Mouse (Mus musculus): ENCODE measurements around the gene Nfatc2.
A peak's percentile ranks its signal among the peaks of the same experiment; 100 is the strongest.

Nfatc2 gene

DNA sequence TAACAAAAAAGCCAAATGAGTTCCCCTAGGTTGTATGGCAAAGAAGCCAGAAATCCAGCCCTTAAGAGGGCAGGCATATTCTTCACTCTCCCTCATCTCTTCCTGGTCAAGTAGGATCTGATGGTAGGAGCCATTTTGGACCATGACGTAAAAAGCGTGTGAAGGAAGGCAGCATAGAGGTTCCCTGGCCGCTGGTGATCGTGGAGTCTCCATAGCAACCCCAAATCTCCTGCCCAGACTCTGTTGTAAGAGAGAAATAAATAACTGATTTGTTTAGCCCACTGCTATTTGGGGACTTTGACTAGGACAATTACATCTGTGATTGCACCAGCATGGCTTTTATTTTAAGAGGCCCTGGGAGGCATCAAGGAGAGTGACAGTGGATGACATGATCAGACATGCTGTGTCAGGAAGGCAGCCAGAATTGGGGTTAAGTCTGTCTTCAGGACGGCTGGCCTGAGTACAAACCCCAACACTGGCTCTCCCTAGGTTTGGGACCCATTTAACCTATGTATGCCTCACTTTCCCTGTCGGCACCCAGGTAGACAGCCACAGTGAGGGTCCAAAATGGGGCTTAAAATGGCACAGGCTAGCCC is 8.3 kb upstream of the Nfatc2 start:
- no peak for DNase-seq (ENCODE audit: low read depth)

DNA sequence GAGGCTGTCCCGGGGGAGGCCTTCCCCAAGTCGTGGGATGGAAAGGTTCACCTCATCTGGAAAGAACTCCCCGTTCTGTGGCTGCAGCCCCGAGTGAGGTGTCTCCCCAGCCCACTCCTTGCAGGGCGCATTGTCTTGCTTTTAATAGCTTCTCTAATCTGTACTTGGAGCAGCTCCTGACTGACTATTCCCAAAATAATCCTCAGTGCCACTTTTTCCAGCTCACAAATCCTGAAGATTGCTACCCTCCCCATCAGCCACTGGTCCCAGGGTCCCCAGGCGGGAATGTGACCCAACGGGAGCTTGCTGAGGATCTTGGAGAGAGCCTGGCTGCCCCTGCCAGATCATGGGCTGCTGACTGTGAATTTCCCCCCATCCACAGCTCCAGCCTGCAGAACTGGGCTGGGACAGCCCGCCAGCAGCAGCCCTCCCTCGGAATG is 6.7 kb upstream of the Nfatc2 start:
- DNase-seq (ENCODE audit: low read depth), result no peak

DNA sequence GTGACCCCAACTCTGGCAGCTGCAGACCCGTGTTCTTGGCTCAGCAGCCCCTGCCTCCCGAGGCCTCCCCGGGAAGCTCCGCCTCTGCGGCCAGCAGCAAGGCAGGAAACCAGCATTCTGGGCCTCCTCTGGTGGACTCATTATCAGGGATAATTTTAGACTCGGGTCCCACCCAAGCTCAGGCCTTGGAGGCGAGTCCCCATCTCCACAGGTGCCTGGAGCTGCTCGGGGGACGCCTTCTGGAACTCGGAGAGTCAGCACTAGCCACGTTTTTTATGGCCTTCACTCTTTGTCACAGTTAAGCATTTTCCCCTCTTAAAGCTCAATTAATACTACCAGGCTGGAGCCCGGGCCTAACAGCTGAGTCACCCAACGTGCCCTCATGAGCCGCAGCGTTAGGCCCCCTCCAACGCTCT is 3.2 kb upstream of the Nfatc2 start:
- DNase-seq (ENCODE audit: low read depth), result no peak

DNA sequence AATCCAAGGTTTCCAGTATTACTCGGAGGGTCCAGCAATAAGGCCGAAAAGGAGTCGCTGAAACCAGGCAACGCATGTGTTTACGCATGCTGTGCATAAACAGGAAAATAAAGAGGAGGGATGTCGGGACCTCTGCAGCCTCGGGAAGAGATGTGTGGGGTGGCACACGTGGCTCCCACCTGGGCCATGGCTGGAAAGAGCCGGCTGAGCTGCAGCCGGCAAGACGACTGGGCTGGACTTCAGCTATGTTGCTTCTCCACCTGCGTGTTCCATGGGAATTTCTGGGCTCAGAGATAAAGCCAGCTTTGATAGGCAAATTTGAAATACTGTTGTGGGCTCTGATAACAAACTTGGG is 907 bp upstream of the Nfatc2 start:
- DNase-seq (ENCODE audit: low read depth), result no peak

DNA sequence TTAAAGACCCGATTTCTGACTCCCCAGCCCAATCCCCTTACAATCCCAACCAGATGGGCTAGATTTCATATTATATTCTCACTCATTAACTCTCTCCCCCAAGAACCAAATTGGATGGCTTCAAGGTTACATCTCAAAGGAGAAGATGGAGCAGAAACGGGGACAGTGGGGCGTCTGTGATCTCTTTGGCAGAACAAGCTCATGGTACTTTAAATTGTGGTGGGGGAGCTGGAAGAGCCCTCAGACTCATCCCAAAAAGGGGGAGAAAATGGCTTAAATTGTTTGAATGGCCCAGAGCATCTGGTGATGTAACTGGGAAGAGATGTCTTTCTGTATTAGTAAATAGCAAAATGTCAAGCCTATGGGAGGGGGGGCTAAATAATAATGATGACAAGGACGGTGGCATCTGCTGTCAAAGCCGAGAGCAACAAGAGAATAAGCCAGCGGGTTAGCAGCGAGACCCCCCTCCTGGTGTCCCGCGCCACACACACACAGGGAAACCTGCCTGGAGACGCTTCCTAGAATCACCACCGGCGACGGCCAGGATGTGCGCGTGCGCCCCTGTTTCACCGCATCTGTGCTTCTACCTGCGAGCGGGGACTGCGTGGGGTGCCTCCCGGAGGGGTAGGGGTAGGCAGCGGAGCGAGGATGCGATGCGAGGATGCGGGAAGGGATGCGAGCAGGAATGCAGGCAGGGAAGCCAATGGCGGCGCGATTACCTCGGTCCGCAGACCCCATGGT is 537 bp downstream of the Nfatc2 start:
- DNase-seq (ENCODE audit: low read depth), result peak; percentile 44

DNA sequence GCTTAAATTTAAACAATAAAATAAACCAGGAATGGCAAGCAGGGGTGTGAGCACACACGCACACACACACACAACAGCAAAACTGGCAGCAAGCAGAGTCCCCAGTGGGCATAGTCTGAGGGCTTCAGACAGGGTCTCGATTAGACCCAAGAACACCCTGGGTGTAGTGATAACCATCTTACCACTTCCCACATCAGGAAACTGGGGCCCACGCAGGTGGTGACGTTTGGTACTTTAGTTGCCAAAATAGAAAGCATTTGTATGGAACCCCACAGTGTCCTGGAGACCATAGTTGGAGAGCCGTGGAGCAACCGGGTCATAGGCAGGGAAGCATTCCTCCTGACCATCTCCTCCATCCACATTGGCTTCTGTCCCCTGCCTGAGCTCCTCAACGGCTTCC is 5.8 kb downstream of the Nfatc2 start:
- DNase-seq (ENCODE audit: low read depth), result peak; percentile 78

DNA sequence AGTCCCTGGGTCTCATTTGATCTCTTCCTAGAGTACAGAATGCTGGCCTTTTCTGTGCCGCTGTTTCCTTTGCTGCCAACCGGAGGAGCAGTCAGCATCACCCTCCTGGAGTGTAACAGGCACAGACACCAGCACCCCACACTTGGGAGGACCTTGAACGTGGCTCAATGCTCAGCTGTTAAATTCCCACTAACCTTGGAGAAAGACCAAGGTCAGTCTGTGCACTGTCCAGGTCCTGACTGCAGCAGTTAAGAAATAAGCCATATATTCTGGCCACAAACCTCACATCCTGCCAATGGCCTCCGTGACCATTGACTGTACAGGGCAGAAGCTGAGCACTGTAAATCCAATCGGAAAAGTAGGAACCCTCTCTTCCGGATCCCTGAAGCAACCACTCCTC is 7.8 kb downstream of the Nfatc2 start:
- no peak for DNase-seq (ENCODE audit: low read depth)

DNA sequence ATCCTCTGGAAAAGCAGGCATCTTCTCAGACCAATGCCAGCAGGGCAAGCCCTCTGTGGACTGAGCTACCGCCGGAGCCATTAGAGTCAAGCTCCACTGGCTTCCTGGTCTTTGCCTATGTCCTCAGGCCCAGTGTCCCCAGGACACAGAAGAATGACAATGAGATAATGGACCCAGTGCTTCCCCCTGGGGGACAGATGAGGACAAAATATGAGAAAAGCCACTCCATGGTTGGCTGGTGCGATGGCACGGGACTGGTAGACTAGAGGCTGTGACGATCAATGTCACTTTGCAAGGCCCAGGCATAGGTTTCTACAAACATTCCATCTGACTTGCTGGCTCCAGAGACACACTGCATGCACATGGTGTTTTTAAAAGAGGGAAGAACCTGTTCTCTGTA is 8.5 kb downstream of the Nfatc2 start:
- DNase-seq (ENCODE audit: low read depth), result peak; percentile 71

DNA sequence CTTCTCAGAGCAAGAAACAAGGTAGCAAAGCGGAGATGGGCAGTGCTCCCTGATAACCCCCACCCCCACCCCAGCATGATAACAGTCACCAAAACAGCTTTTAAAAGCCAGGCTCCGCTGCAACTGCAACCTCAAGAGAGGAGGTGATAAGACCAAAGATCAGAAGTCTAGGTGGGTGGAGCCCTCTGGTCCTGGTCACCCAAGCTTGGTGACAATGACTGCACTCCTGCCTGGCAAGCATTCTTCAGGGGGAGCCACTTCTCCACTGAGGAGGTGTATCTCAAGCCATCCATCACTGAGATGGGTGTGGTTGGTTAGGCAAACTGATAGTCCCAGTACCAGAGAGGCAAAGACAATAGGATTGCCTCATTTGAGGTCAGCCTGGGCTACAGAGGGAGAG is 10.4 kb downstream of the Nfatc2 start:
- DNase-seq (ENCODE audit: low read depth), result peak; percentile 85

DNA sequence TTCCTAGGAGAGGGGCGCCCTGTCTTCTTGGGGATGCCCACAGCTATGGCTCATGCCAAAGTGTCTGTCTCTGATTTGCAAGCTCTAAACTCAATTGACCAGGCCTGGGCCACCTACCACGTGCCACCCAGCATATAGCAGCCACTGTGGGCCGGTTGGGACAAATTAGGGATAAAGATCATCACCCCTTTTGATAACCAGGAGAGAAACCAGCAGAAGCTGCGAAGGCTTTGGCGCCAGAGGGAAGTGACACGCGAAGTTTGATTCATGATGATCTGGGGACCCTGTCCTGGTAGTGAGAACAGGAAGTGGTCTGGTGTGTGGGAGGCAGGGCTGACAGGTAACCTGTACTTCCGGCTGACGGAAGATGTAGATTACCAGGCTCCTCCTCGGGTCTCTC is 10.9 kb downstream of the Nfatc2 start:
- peak; percentile 89 for DNase-seq (ENCODE audit: low read depth)

DNA sequence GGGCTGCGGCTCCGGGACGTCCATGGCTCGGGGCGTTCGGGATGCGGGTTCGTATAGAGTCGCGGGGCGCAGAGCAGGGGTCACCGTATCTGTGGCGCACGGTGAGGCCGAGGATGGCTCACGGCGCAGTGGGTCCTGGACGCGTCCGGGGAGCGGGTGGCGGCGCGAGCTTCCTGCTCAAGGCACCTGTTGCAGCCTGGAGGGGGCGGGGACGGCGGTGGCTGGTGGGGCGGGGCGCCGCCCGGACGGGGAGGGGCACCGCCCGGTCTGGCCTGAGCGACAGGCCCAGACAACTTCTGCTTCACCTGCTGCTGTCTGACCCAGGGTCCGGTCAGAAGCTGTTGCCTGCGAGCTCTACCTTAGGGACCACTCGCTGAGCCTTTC is 11.3 kb downstream of the Nfatc2 start:
- DNase-seq (ENCODE audit: low read depth), result peak; percentile 88

DNA sequence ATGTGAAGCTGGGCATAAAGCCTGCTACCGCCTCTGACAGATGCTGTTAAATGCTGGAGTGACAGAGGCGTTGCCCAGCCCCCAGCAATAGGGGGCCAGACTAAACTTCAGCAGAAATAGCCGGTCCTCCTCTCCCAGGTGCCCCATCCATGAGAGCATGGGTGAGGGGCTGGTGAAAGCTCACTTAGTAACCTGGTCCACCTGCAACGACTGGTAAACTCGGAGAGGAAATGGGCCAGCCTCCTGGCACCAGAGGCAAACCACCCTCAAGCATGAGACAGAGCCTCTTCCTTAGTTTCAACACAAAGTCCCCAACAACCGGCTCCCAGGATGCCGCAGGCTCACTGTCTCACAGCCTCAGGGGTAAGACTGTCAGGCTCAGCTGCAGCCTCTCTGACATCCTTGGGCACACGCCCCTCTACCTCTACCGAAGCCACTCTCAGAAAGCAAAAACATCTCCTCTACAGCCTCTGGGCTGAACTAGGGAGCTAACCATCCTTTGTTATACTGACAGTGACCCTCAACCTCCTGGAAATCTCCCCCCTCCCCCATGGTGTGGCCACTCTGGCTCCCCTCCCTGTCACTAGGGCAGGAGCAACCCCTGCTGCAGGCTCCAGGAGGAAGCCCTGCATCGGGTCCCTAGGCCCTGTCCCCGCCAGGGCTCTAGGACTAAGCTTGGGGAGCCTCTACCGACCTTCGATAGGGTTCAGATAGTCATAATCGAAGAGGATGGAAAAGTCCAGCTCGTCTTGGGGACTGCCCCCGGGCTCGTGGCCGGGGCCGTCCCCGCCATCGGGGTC is 11.9 kb downstream of the Nfatc2 start:
- peak; percentile 82 for DNase-seq (ENCODE audit: low read depth)

DNA sequence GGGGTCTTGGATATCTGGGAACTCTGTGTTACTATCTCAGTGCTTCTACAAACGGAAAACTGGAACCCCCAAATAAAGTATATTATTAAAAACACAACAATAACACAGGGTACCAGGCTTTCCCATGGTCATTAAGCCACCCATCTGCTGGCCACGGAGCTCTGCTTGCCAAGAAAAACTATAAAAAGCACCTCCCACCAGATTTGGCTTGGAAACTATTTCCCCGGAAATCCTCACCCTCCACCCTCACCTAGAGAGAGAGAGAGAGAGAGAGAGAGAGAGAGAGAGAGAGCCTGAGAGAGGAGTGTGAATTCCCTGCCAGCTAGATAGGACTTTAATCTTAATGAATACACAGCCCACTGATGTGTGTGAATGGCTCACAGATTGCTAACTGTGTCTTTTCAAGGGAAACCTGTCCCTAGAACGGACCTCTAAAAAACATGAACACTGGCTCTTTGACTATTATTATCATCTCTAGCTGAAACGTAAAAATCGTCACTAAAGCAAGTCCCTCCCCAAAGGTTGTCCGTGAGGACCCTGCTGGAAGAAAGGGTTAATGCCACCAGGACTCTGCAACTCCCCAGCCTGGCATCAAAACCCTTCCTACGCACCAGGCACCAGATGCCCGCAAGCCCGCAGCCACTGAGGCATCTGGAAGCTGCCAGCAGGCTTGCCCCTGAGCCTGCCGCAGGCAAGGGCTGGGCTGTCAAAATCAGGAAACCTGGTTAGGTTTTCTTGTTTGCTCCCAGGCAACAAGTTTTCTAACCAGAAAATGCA is 12.7 kb downstream of the Nfatc2 start:
- DNase-seq (ENCODE audit: low read depth), result peak; percentile 70

DNA sequence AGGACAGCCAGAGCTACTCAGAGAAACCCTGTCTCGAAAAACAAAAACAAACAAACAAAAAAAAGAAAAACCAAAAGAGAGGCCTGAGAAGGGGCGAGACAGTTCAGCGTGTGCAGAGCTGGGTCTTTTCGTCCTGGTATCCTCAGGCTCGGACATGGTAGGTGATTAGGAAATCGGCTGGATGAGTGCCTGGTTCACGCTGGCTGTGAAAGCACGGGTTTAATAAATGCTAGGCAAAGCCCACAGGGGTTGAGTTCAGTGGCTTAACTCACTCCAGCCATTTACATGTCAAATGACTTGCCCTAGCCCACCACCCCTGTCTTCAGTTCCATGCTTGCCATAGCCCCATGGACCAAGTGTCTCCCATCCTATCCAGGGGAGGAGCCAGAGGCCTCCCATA is 14.3 kb downstream of the Nfatc2 start:
- DNase-seq (ENCODE audit: low read depth), result no peak

DNA sequence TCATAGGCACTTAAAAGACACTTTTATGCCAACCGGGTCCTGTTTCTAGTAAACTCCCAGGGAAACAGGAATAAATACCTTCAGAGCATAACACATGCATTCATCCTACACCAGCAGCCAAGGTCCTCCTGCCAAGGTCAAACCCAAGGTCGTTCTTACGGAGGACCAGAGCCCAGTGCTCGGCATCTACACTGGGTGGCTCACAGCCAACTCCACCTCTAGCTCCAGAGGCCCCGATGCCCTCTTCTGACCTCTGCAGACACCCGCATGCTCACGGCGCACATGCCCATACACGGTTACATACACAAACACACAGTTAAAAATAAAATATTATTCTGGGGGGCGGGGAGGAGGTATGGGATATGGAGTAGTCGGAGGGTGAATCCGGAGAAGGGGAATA is 14.9 kb downstream of the Nfatc2 start:
- DNase-seq (ENCODE audit: low read depth), result no peak

DNA sequence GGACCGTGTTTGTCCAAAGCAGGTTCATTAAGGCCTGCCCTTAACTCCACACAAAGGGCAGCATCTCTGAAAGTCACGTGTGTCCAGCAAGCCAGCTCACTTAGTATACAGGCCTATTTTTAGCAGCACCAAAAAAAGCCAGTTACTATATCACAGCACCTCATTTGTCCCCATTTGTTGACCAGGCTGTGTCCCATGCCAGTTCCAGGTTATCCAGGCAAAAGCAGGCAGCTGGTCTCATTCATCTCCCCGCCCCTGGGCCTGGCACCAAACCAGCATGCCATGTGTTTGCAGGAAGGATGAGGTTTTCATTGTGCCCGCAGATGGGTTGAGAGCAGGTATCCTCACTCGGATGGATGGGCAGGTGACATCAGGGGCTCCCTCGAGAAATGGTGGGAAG is 16.6 kb downstream of the Nfatc2 start:
- peak; percentile 30 for DNase-seq (ENCODE audit: low read depth)

DNA sequence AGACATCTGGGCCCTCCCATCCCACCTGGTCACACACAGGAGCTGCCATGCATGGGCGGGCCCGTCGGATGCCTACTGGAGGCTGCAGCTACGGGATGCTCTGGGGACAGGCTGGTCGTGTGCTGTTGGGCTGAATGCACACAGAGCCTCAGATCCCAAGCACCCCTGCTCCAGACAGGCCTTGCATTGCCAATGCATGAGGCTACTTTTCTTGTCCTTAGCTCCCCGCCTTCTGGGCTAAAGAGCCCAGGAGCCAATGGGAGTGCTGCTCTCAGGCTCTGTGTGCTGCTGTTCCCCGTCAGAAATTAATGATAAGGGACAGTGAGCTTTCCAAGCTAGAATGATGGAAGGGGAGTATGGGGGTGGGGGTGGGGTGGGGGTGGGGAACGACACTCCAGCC is 17.0 kb downstream of the Nfatc2 start:
- no peak for DNase-seq (ENCODE audit: low read depth)

DNA sequence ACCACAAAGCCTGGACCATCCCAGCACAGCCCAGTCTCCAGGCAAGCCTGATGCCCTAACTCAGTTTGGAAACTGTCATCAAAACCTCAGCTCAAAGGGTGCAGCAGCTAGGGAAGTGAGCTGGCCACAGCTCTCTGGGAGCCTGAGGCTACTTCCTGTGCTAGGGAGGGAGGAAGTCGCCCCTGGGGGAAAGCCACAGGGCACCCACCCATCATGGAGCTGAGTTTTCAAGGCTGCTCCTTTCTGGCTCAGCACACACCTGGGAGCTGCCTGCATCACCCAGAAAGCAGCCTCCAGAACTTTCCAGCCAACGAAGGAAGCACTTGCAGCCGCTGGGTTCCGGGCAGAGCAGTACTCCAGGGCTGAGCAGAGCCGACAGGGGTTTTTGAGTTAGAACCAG is 18.4 kb downstream of the Nfatc2 start:
- DNase-seq (ENCODE audit: low read depth), result peak; percentile 73

DNA sequence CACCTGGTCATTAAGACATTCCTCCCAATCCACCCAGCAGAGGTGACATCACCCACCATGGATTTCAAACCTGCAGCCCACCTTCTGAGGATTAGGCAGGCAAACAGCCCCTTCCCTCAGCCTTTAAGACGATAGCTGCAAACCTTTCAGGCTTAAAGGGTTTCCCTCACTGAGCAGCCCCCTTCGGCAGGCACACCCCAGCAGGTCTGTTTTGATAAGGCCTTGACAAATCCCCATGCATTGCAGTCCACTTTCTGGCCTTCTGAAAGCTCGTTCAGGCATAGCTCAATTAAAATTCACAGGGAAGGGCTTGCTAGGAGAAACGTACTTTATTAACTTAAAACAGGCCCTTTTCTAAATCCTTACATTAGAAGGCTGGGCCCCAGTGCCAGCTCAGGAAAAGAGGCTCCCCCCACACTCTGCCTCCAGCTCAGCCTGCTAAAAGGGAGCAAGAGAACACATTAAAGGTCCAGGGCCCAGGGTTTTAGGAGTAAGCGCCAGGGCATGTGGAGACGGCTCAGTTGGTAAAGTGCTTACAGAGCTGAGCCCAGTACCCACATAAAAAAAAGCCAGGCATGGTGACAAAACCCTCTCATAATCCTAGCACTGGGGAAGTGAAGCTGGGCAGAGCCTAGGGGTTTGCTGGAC is 20.1 kb downstream of the Nfatc2 start:
- no peak for DNase-seq (ENCODE audit: low read depth)

DNA sequence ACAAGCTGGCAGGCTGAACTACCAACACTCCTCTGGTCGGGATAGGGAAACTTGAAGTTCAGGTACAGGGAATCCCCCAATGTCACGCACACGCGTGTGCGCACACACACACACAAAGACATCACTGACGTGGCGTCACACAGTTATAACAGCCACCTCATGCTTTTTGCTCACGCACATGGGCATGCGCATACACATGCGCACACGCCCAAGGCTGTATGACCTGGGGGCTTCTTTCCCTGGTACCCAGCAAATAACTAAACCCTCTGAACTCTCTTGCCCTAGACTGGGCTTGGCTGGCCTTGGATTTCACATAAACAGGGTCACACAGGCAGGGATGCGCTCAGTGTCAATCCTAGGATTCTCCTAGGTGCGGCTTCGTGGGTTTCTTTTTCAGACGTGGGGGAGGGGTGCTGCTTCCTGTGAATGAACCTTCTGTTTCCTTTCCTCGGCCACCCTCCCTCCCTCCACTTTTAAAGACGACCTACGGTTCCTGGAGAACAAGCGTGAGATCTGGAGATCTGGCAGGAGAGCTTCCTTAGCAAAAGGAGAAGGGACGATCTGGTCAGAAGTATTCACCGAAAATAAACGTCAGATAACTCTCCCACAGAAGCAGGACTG is 21.1 kb downstream of the Nfatc2 start:
- DNase-seq (ENCODE audit: low read depth), result peak; percentile 85

DNA sequence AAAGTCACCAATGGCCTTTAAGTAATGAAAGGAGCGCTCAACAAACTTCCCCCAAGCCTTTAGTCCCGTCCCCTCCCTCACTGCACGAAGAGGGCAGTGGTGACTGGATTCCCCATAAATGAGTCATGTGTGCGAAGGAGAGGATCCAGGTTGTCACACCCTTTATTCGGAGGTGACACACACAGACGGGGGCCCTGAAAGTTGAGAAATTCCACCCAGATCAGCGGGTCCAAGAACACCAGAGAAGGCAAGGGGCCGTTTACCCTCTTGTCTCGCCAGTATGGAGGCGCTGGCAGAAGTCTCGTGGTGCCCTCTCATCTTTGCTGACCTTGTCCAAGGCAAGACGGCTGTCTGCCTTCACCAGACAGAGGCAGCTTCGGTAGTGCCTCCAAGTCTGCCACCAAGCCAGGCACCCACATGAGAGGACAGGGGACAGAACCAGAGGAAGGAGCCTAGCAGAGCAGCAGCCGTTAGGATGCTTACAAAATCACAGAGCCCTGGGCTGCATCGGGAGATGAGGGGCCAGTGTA is 21.8 kb downstream of the Nfatc2 start:
- peak; percentile 58 for DNase-seq (ENCODE audit: low read depth)
